ENCODE assay signal across 8 mouse cellular contexts in genomic region chr13:107954445-107955261, GRCm38 (mm10).
A peak's percentile ranks its signal among the peaks of the same experiment; 100 is the strongest.
DNase-seq lines count a peak whose midpoint lies in the region; ATAC-seq lines count a peak whose summit lies in the region.

No protein-coding gene starts in this region.

- no peaks in the 10 kb centered on the region for H3K36me3 ChIP-seq in kidney, embryonic 14.5 days (ENCODE audit: control insufficient read depth, insufficient read depth, low read length)
- no peaks in the 10 kb centered on the region for H3K36me3 ChIP-seq in hindbrain, embryonic 16.5 days (ENCODE audit: control insufficient read depth, insufficient read depth, low read length)
- H3K36me3 ChIP-seq in midbrain, embryonic 16.5 days (ENCODE audit: control insufficient read depth, insufficient read depth, low read length) = no peaks in the 10 kb centered on the region

- H3K9ac ChIP-seq in kidney, embryonic 14.5 days (ENCODE audit: low read depth, low read length) = no peak overlapping the region
- no peak overlapping the region for H3K9ac ChIP-seq in hindbrain, embryonic 16.5 days (ENCODE audit: low read depth, low read length)
- no peak overlapping the region for H3K9ac ChIP-seq in midbrain, embryonic 16.5 days (ENCODE audit: low read depth, low read length)

- H3K4me3 ChIP-seq in kidney, embryonic 14.5 days (ENCODE audit: low read length) = no peak overlapping the region
- H3K4me3 ChIP-seq in hindbrain, embryonic 16.5 days (ENCODE audit: low read length) = no peak overlapping the region
- no peak overlapping the region for H3K4me3 ChIP-seq in midbrain, embryonic 16.5 days (ENCODE audit: low read depth, low read length)

- ATAC-seq in kidney, embryonic 14.5 days (ENCODE audit: low FRiP score, low TSS enrichment) = peak; percentile 74
- no peak; the same call in 1 of the 2 replicates for ATAC-seq in hindbrain, embryonic 16.5 days
- peak; percentile 47; the same call in 1 of the 2 replicates for ATAC-seq in midbrain, embryonic 16.5 days

- H3K9me3 ChIP-seq in kidney, embryonic 14.5 days (ENCODE audit: control insufficient read depth, low read length) = no peaks in the 10 kb centered on the region
- no peaks in the 10 kb centered on the region for H3K9me3 ChIP-seq in hindbrain, embryonic 16.5 days (ENCODE audit: control insufficient read depth, low read length)
- H3K9me3 ChIP-seq in midbrain, embryonic 16.5 days (replicated peaks; ENCODE audit: control insufficient read depth, low read length, poor library complexity, severe bottlenecking) = no peaks in the 10 kb centered on the region

- 16% methylated on average over 16 of the region's 16 CpGs for WGBS in kidney, embryonic 14.5 days
- 19% methylated on average over 16 of the region's 16 CpGs for WGBS in hindbrain, embryonic 16.5 days
- 16% methylated on average over 16 of the region's 16 CpGs for WGBS in midbrain, embryonic 16.5 days

- DNase-seq in kidney, postnatal 4 days = no peak
- DNase-seq in ZHBTc4 (ENCODE audit: low read depth, low spot score) = peak; percentile 42
- DNase-seq in right cerebral cortex, postnatal 10 days (ENCODE audit: low spot score in 2 of 2) = no peak
- no peak for DNase-seq in left cerebral cortex, postnatal 4 days
- DNase-seq in left cerebral cortex, adult 18-20 months (ENCODE audit: low spot score in 2 of 2) = no peak

- H3K27me3 ChIP-seq in kidney, embryonic 14.5 days (ENCODE audit: control insufficient read depth, insufficient read depth, low read length) = no peaks in the 10 kb centered on the region
- no peaks in the 10 kb centered on the region for H3K27me3 ChIP-seq in hindbrain, embryonic 16.5 days (replicated peaks; ENCODE audit: control insufficient read depth, insufficient read depth, low read length)
- H3K27me3 ChIP-seq in midbrain, embryonic 16.5 days (ENCODE audit: control insufficient read depth, insufficient read depth, low read depth, low read length) = no peaks in the 10 kb centered on the region

- peak overlapping the region; percentile 13 for H3K4me2 ChIP-seq in kidney, embryonic 14.5 days (replicated peaks; ENCODE audit: low read depth, low read length)
- no peak overlapping the region for H3K4me2 ChIP-seq in hindbrain, embryonic 16.5 days (ENCODE audit: low read length)
- H3K4me2 ChIP-seq in midbrain, embryonic 16.5 days (ENCODE audit: low read length) = no peak overlapping the region

- intact Hi-C loops in left cerebral cortex, postnatal 4 days (cut with DNase I) = no loop called here

- H3K27ac ChIP-seq in kidney, embryonic 14.5 days (ENCODE audit: low read depth, low read length) = peak overlapping the region; percentile 59; the same call in 1 of the 2 replicates
- peak overlapping the region; percentile 34; the same call in 1 of the 2 replicates for H3K27ac ChIP-seq in hindbrain, embryonic 16.5 days (ENCODE audit: low read depth, low read length)
- H3K27ac ChIP-seq in midbrain, embryonic 16.5 days (ENCODE audit: low read length) = no peak overlapping the region

- peaks cover 15% of the 10 kb centered on the region; the same call in 1 of the 2 replicates for H3K4me1 ChIP-seq in kidney, embryonic 14.5 days (ENCODE audit: control insufficient read depth, insufficient read depth, low read length)
- H3K4me1 ChIP-seq in hindbrain, embryonic 16.5 days (ENCODE audit: control insufficient read depth, insufficient read depth, low read depth, low read length) = peaks cover 8% of the 10 kb centered on the region
- peaks cover 8% of the 10 kb centered on the region for H3K4me1 ChIP-seq in midbrain, embryonic 16.5 days (ENCODE audit: control insufficient read depth, insufficient read depth, low read length)
